Mouse (Mus musculus): ENCODE results near the gene Kif18a.

The Kif18a gene

DNA sequence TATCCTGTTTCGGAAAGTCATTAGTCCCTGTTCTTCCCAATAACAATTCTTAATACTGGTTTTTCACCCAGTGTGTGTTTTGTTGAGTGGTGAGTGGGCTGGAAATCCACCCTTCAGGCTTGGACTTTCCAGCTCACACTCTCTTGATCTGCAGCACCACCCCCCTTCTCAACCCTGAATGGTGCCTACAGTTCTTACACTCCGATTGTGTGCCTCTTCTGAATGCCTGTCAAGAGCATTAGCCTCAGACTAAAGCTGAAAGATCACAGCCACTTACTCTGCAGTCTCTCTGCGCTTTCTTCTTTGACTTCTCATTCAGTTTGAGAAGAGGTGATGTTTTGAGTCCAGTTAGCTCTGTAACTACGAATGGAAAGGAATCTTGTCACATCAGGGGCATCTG lies 64.8 kb downstream of the Kif18a start:
- in situ Hi-C loops (cut with MboI; ENCODE audit: low pct_unique_long_range_greater_than_20kb in 1 of 2, low sequenced_read_pairs in 2 of 2, unreplicated experiment in 1 of 2) = no loop called here

DNA sequence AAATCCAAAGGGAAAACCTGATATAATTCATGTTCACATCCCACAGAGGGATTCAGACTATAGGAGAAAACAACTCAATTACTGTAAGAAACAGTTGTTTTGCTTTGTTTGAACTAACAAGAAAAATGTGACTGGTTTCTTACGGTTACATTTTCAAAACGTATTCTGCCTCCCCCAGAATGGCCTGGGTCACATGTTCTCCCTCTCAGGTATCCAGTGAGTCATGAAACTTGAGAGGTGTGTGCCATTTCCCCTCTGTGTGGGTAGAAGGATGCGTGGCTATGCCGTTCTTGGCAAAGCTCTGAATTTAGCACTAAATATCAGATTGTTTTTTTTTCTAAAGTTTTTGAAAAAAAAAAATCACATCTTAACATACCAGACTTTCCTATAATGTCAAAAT lies 68.2 kb downstream of the Kif18a start:
- in situ Hi-C loops (cut with MboI; ENCODE audit: low pct_unique_long_range_greater_than_20kb in 1 of 2, low sequenced_read_pairs in 2 of 2, unreplicated experiment in 1 of 2) = no loop called here

GRCm38 (mm10) chr2:109358456-109359141 lies 78.1 kb downstream of the Kif18a start:
- in situ Hi-C loops (cut with MboI; ENCODE audit: low pct_unique_long_range_greater_than_20kb in 1 of 2, low sequenced_read_pairs in 2 of 2, unreplicated experiment in 1 of 2) = no loop called here

- in situ Hi-C loops (cut with MboI; ENCODE audit: low pct_unique_long_range_greater_than_20kb in 1 of 2, low sequenced_read_pairs in 2 of 2, unreplicated experiment in 1 of 2) = no loop called here
These were observed 85.4 kb downstream of the Kif18a start for GRCm38 (mm10) chr2:109365962-109366361.

DNA sequence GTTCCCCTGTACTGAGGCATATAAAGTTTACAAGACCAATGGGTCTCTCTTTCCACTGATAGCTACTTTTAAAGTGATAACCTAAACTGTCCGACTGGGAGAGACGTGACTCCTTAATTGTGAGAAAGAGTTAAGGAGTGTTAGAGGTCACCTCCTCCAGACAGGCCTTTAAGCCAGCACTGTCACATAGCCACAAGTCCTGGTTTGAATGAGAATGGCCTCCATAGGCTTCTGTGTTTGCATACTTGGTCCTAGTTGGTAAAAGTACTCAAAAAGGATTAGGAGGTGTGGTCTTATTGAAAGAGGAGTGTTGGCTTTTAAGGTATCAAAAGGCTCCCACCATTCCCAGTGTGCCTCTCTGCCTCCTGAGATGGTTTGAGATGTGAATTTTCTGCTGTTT lies 94.3 kb downstream of the Kif18a start:
- in situ Hi-C loops (cut with MboI; ENCODE audit: low pct_unique_long_range_greater_than_20kb in 1 of 2, low sequenced_read_pairs in 2 of 2, unreplicated experiment in 1 of 2) = no loop called here

DNA sequence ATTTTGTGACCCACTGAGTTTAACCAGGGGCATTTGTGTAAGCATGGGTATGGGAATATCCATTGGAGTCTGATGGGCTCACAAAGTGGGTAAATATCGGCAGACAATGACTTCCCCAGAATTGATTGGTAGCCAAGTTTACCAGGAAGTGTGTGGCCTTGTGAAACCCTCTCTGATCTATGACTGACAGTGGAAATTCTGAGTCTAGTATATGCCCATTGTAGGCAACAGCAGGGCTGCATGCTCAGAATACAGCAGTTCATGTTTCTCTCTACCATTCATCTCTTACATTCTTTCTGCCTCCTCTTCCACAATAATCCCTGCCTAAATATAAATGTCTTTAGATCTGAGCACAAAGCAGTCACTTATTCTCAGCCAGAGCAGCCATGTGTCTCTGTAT lies 103.5 kb downstream of the Kif18a start:
- in situ Hi-C loops (cut with MboI; ENCODE audit: low pct_unique_long_range_greater_than_20kb in 1 of 2, low sequenced_read_pairs in 2 of 2, unreplicated experiment in 1 of 2) = no loop called here

DNA sequence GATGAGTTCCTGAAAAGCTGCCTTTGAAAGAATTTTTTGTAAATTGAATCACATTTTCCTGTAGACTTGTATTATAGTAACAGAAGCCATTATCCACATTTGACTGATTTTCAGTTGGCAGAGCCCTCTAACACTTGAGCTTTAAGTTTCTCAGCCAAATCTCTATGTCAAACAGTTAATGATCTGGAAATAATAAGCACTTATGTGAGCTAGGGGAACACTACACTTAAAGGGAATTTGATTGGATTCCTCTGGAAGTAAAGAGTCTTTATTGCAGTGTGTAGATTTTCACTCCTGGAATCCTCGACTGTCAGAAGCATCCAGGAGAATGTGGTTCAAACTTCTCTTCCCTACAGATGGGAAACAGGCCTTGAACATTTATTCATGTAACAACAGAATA lies 105.7 kb downstream of the Kif18a start:
- in situ Hi-C loops (cut with MboI; ENCODE audit: low pct_unique_long_range_greater_than_20kb in 1 of 2, low sequenced_read_pairs in 2 of 2, unreplicated experiment in 1 of 2) = no loop called here

DNA sequence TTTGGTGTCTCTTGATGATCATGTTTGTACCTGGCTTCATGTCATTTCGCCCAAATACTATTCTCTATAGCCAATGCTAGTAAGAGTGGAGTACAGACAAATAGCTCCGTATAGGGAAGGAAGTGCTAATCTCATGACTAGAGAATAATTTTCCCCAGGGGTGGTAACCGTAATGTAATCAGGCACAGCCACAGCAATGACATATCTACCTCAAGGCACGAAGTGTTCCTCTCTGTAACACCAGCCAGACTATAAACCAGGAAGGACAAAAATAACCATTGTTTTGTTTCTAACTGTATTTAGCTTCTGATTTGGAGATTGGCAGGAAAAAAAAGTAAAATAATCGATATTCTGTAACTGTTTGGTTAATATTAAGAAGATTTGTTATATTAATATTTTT lies 108.2 kb downstream of the Kif18a start:
- in situ Hi-C loops (cut with MboI; ENCODE audit: low pct_unique_long_range_greater_than_20kb in 1 of 2, low sequenced_read_pairs in 2 of 2, unreplicated experiment in 1 of 2) = no loop called here

DNA sequence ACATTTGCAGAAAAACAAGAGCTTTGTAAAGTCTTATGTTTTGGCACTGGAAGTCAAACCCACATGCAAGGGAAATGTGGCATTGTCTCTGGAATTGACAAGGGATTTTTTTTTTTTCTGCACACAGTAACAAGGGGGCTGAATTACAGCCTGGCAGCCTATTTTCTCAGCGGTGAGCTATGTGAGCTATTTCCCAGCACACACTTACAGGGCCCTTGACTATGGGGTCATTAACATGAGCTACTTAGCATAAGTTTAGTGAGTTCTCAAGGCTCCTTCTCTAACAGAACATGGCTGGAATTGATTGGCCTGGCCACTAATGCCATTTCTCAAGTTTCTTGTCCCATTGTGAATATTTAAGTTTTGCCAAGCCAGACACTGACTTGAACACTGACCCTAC lies 109.4 kb downstream of the Kif18a start:
- in situ Hi-C loops (cut with MboI; ENCODE audit: low pct_unique_long_range_greater_than_20kb in 1 of 2, low sequenced_read_pairs in 2 of 2, unreplicated experiment in 1 of 2) = no loop called here
